Mouse (Mus musculus) heart, postnatal 0 days (tissue): ENCODE data around the gene Gnb1. TPM values are rescaled to one million over a fixed set of nuclear protein-coding genes. Genes with fewer than 3 reads are reported as not detected.

ENCODE experiments used
- ATAC-seq: fragments of 200-750 bp; cut with Nextera tagmentation; 2 replicates; pipeline ENCODE4 v1.8.0; 2017; ENCODE audit warnings: low read depth, moderate number of reproducible peaks, moderate library complexity; ENCODE audit not compliant: insufficient read depth
- DNase-seq: peaks from one replicate; pipeline ENCODE4 v3.0.0-alpha.2; 2016; ENCODE audit warnings: low spot score
- H3K27ac ChIP-seq: fragments of 300-500 bp; sonication (generic); 2 replicates; pipeline ENCODE4 v1.5.1; 2014; ENCODE audit warnings: low read depth, mild to moderate bottlenecking
- H3K27me3 ChIP-seq: fragments of 300-500 bp; sonication (generic); 2 replicates; pipeline ENCODE4 v1.6.1; 2014; ENCODE audit warnings: low read length, mixed read lengths; ENCODE audit not compliant: control insufficient read depth, insufficient read depth
- H3K36me3 ChIP-seq: fragments of 300-500 bp; sonication (generic); replicated peaks from 2 replicates; pipeline ENCODE4 v1.6.1; 2014; ENCODE audit warnings: low read length, mixed read lengths; ENCODE audit not compliant: control insufficient read depth, insufficient read depth
- H3K4me1 ChIP-seq: fragments of 300-500 bp; sonication (generic); 2 replicates; pipeline ENCODE4 v1.6.1; 2014; ENCODE audit warnings: antibody characterized with exemption; ENCODE audit not compliant: control insufficient read depth, insufficient read depth
- H3K4me2 ChIP-seq: fragments of 300-500 bp; sonication (generic); 2 replicates; pipeline ENCODE4 v1.6.1; 2014; ENCODE audit warnings: low read depth, mild to moderate bottlenecking, low read length, moderate library complexity
- H3K4me3 ChIP-seq: fragments of 300-500 bp; sonication (generic); 2 replicates; pipeline ENCODE4 v1.5.1; 2014; ENCODE audit warnings: low read depth, low read length
- H3K9ac ChIP-seq: fragments of 300-500 bp; sonication (generic); replicated peaks from 2 replicates; pipeline ENCODE4 v1.6.1; 2014; ENCODE audit warnings: low read depth, low read length, mixed read lengths
- H3K9me3 ChIP-seq: fragments of 300-500 bp; sonication (generic); replicated peaks from 2 replicates; pipeline ENCODE4 v1.6.1; 2016; ENCODE audit warnings: low read length; ENCODE audit not compliant: control insufficient read depth
- CTCF ChIP-seq: IDR thresholded peaks from 2 replicates; pipeline ENCODE4 v1.5.1; 2016; ENCODE audit warnings: antibody characterized with exemption, control low read depth, low read depth
- EP300 ChIP-seq: IDR thresholded peaks from 2 replicates; pipeline ENCODE4 v1.6.1; 2016; ENCODE audit warnings: antibody characterized with exemption, low read depth
- WGBS: fragments of 180-500 bp; shearing (Covaris S2); extraction: QIAGEN DNeasy Blood & Tissue Kit; methylation state at CpG from one replicate; pipeline ENCODE4 v1.1.7; 2014; 5-methylcytosine and 5-hydroxymethylcytosine counted together
- polyA plus RNA-seq: library from polyadenylated mRNA; unstranded; fragments of >200 nt; fragmentation: Nextera tagmentation; extraction: Ambion mirVana; gene quantifications from 2 replicates; pipeline ENCODE4 v1.2.1, GENCODE M21; 2015
- total RNA-seq: library from RNA; depleted of rRNA; stranded (reverse); fragments of >200 nt; gene quantifications from 2 replicates; pipeline ENCODE4 v1.2.3, GENCODE M21; 2014; ENCODE audit warnings: low replicate concordance

The Gnb1 gene
- total and polyA plus RNA-seq, 2 experiments from 2014 or later = 158 to 255 TPM

- no peak for ATAC-seq
- Histone ChIP-seq H3K9ac (no peak overlapping the region), H3K4me1 (peaks cover 12% of the 10 kb centered on the region; the same call in 1 of the 2 replicates), H3K9me3 (no peaks in the 10 kb centered on the region), H3K27me3 (no peaks in the 10 kb centered on the region), H3K4me3 (no peak overlapping the region), H3K36me3 (no peaks in the 10 kb centered on the region), H3K4me2 (no peak overlapping the region), H3K27ac (no peak overlapping the region)
- DNase-seq = no peak
- WGBS = 65% methylated on average over 5 of the region's 5 CpGs
- TF ChIP-seq EP300 (no peak), CTCF (no peak)
Measured at GRCm38 (mm10) chr4:155505671-155506295, 14.6 kb downstream of the Gnb1 start.

DNA sequence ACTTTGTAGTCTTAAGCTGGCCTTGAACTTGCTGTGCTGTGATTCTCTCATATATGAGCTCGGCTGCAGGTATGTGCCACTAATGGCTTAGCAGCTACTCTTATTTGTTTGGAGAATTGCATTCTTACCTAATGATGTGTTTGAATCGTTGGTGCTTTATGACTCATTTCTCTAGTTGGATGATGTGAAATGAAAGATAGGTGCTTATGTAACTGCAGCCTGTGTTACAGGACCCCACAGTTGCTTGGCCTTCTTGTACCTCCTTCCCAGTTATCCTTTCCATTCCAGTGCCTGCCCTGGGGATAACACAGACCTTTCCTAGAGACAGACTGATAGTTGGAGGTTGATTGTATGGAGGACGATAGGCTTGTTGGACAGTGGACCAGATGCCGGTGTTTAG, 17.5 kb downstream of the Gnb1 start:
- Histone ChIP-seq H3K4me3 (no peak overlapping the region), H3K27ac (no peak overlapping the region), H3K27me3 (no peaks in the 10 kb centered on the region), H3K4me2 (no peak overlapping the region), H3K9me3 (no peaks in the 10 kb centered on the region), H3K9ac (no peak overlapping the region), H3K4me1 (peaks cover 8% of the 10 kb centered on the region; the same call in 1 of the 2 replicates), H3K36me3 (no peaks in the 10 kb centered on the region)
- ATAC-seq = no peak
- DNase-seq = no peak
- WGBS = 69% methylated on average over 4 of the region's 4 CpGs
- TF ChIP-seq EP300 = no peak
- no peak for TF ChIP-seq CTCF

- H3K36me3 ChIP-seq = no peaks in the 10 kb centered on the region
- H3K4me1 ChIP-seq = peaks cover 4% of the 10 kb centered on the region; the same call in 1 of the 2 replicates
- no peaks in the 10 kb centered on the region for H3K27me3 ChIP-seq
- H3K9ac ChIP-seq = no peak overlapping the region
- TF ChIP-seq EP300 = no peak
- no peak for TF ChIP-seq CTCF
- no peak overlapping the region for H3K4me2 ChIP-seq
- no peaks in the 10 kb centered on the region for H3K9me3 ChIP-seq
- WGBS = 71% methylated on average over 1 of the region's 1 CpGs
- no peak overlapping the region for H3K4me3 ChIP-seq
- H3K27ac ChIP-seq = no peak overlapping the region
- ATAC-seq = no peak
- DNase-seq = no peak
Measured at GRCm38 (mm10) chr4:155510981-155511380, 19.8 kb downstream of the Gnb1 start.

DNA sequence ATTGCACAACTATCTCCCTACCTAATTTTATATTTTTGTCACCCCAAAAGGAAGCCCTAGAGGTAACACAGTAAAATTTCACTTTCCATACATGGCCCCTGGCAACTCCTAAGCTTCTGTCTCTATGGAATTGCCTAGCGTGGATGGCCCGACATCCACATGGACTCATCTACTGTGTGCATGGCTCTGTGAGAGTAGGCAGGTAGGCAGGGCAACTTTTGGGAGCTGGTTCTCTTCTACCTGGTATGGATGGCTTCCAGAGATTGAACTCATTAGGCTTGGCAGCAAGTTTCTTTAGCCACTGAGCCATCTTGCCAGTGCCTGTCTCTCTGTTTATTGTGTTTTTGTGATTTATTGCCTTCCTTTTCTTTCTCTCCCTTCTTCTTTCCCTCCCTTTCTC, 23.6 kb downstream of the Gnb1 start:
- ATAC-seq (no peak), DNase-seq (no peak)
- Histone ChIP-seq H3K27ac (no peak overlapping the region), H3K36me3 (peaks cover 7% of the 10 kb centered on the region; the same call in 1 of the 2 replicates), H3K9ac (no peak overlapping the region), H3K27me3 (no peaks in the 10 kb centered on the region), H3K4me2 (no peak overlapping the region), H3K4me1 (no peaks in the 10 kb centered on the region), H3K9me3 (no peaks in the 10 kb centered on the region), H3K4me3 (no peak overlapping the region)
- WGBS = 81% methylated on average over 2 of the region's 2 CpGs
- TF ChIP-seq EP300 (no peak), CTCF (no peak)

DNA sequence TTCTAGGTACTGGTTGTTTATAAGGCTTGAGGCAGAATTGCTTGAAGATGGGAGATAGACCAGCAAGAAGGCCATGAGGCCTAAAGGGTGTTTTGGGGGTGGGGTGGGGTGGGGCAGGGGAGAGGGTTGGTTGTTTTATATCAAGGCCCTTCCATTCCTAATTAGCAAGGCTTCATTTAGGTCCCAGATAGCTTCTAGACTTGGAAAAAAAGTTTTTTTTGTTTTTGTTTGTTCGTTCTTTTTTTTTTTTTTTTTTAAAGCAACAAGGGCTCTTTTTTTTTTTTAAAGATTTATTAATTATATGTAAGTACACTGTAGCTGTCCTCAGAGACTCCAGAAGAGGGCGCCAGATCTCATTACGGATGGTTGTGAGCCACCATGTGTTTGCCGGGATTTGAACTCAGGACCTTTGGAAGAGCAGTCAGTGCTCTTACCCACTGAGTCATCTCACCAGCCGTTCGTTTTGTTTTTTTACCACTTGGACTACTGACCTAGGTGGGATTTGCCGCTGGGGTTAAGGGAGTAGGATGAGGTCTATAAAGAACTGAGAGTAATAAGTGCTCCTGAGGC, 26.9 kb downstream of the Gnb1 start:
- 80% methylated on average over 7 of the region's 7 CpGs for WGBS
- H3K4me2 ChIP-seq = no peak overlapping the region
- no peak overlapping the region for H3K4me3 ChIP-seq
- TF ChIP-seq EP300 (no peak), CTCF (peak; percentile 14; the same call in 1 of the 2 replicates)
- H3K27me3 ChIP-seq = no peaks in the 10 kb centered on the region
- H3K27ac ChIP-seq = no peak overlapping the region
- no peaks in the 10 kb centered on the region for H3K9me3 ChIP-seq
- DNase-seq (no peak), ATAC-seq (no peak)
- H3K4me1 ChIP-seq = no peaks in the 10 kb centered on the region
- peaks cover 16% of the 10 kb centered on the region; the same call in 1 of the 2 replicates for H3K36me3 ChIP-seq
- no peak overlapping the region for H3K9ac ChIP-seq

GRCm38 (mm10) chr4:155522327-155522726, 31.2 kb downstream of the Gnb1 start:
- Histone ChIP-seq H3K9me3 (no peaks in the 10 kb centered on the region), H3K36me3 (peaks cover 17% of the 10 kb centered on the region), H3K27me3 (no peaks in the 10 kb centered on the region), H3K4me2 (no peak overlapping the region), H3K9ac (no peak overlapping the region), H3K4me1 (no peaks in the 10 kb centered on the region), H3K4me3 (no peak overlapping the region), H3K27ac (no peak overlapping the region)
- DNase-seq (no peak), ATAC-seq (no peak)
- WGBS = 79% methylated on average over 7 of the region's 7 CpGs
- TF ChIP-seq EP300 = no peak
- no peak for TF ChIP-seq CTCF
